Mouse (Mus musculus): Measurements from ENCODE around the gene Nrxn3. TPM values are rescaled to one million over a fixed set of nuclear protein-coding genes. Genes with fewer than 3 reads are reported as not detected.

Nrxn3 gene
- polyA plus RNA-seq, 1 experiment from 2014 or later: 1.0 TPM

GRCm38 (mm10) chr12:88952937-88953600 is 230.4 kb downstream of the Nrxn3 start:
- no peaks in the 10 kb centered on the region for H3K27me3 ChIP-seq
- no peaks in the 10 kb centered on the region for H3K4me1 ChIP-seq
- H3K9me3 ChIP-seq: no peaks in the 10 kb centered on the region
- no peaks in the 10 kb centered on the region for H3K36me3 ChIP-seq
- H3K9ac ChIP-seq: no peak overlapping the region
- 71% methylated on average over 7 of the region's 7 CpGs for WGBS
- ATAC-seq (ENCODE audit: low FRiP score, low read depth): no peak
- H3K4me3 ChIP-seq: no peak overlapping the region
- H3K27ac ChIP-seq: no peak overlapping the region
- H3K4me2 ChIP-seq (replicated peaks): no peak overlapping the region

GRCm38 (mm10) chr12:88953801-88954200 is 231.1 kb downstream of the Nrxn3 start:
- Histone ChIP-seq H3K4me3 (no peak overlapping the region), H3K4me1 (no peaks in the 10 kb centered on the region), H3K4me2 (replicated peaks) (no peak overlapping the region), H3K36me3 (no peaks in the 10 kb centered on the region), H3K9ac (no peak overlapping the region), H3K27me3 (no peaks in the 10 kb centered on the region), H3K9me3 (no peaks in the 10 kb centered on the region), H3K27ac (no peak overlapping the region)
- WGBS: 59% methylated on average over 4 of the region's 4 CpGs
- ATAC-seq (ENCODE audit: low FRiP score, low read depth): no peak

GRCm38 (mm10) chr12:88957431-88957830 is 234.8 kb downstream of the Nrxn3 start:
- Histone ChIP-seq H3K9me3 (no peaks in the 10 kb centered on the region), H3K27ac (no peak overlapping the region), H3K4me2 (replicated peaks) (no peak overlapping the region), H3K9ac (no peak overlapping the region), H3K27me3 (no peaks in the 10 kb centered on the region), H3K4me3 (no peak overlapping the region), H3K4me1 (no peaks in the 10 kb centered on the region), H3K36me3 (no peaks in the 10 kb centered on the region)
- WGBS: 68% methylated on average over 3 of the region's 3 CpGs
- no peak for ATAC-seq (ENCODE audit: low FRiP score, low read depth)

- Histone ChIP-seq H3K9me3 (no peaks in the 10 kb centered on the region), H3K27me3 (no peaks in the 10 kb centered on the region), H3K36me3 (no peaks in the 10 kb centered on the region), H3K9ac (no peak overlapping the region), H3K4me1 (no peaks in the 10 kb centered on the region), H3K27ac (no peak overlapping the region), H3K4me2 (replicated peaks) (no peak overlapping the region), H3K4me3 (no peak overlapping the region)
- 94% methylated on average over 1 of the region's 1 CpGs for WGBS
- ATAC-seq (ENCODE audit: low FRiP score, low read depth): no peak
Measured at GRCm38 (mm10) chr12:88960817-88961216, 238.1 kb downstream of the Nrxn3 start.

- Histone ChIP-seq H3K4me1 (no peaks in the 10 kb centered on the region), H3K36me3 (no peaks in the 10 kb centered on the region), H3K27ac (no peak overlapping the region), H3K9ac (no peak overlapping the region), H3K9me3 (no peaks in the 10 kb centered on the region), H3K4me2 (replicated peaks) (no peak overlapping the region), H3K4me3 (no peak overlapping the region), H3K27me3 (no peaks in the 10 kb centered on the region)
- no peak for ATAC-seq (ENCODE audit: low FRiP score, low read depth)
- WGBS: 87% methylated on average over 4 of the region's 4 CpGs
Measured at GRCm38 (mm10) chr12:88966329-88966728, 243.7 kb downstream of the Nrxn3 start.

- no peak overlapping the region for H3K4me2 ChIP-seq (replicated peaks)
- no peak for ATAC-seq (ENCODE audit: low FRiP score, low read depth)
- H3K9me3 ChIP-seq: no peaks in the 10 kb centered on the region
- no peak overlapping the region for H3K4me3 ChIP-seq
- no peaks in the 10 kb centered on the region for H3K4me1 ChIP-seq
- no peak overlapping the region for H3K27ac ChIP-seq
- no peak overlapping the region for H3K9ac ChIP-seq
- H3K36me3 ChIP-seq: no peaks in the 10 kb centered on the region
- H3K27me3 ChIP-seq: no peaks in the 10 kb centered on the region
- 70% methylated on average over 2 of the region's 2 CpGs for WGBS
Measured at GRCm38 (mm10) chr12:88976621-88977020, 253.9 kb downstream of the Nrxn3 start.

GRCm38 (mm10) chr12:88983688-88984330 is 261.1 kb downstream of the Nrxn3 start:
- no peak overlapping the region for H3K9ac ChIP-seq
- 27% methylated on average over 10 of the region's 10 CpGs for WGBS
- no peak overlapping the region for H3K27ac ChIP-seq
- H3K36me3 ChIP-seq: no peaks in the 10 kb centered on the region
- H3K9me3 ChIP-seq: no peaks in the 10 kb centered on the region
- peaks cover 13% of the 10 kb centered on the region for H3K4me1 ChIP-seq
- peak; percentile 73 for ATAC-seq (ENCODE audit: low FRiP score, low read depth)
- H3K4me3 ChIP-seq: no peak overlapping the region
- H3K4me2 ChIP-seq (replicated peaks): no peak overlapping the region
- H3K27me3 ChIP-seq: no peaks in the 10 kb centered on the region

- H3K4me3 ChIP-seq: no peak overlapping the region
- no peaks in the 10 kb centered on the region for H3K36me3 ChIP-seq
- no peaks in the 10 kb centered on the region for H3K27me3 ChIP-seq
- no peaks in the 10 kb centered on the region for H3K9me3 ChIP-seq
- no peak overlapping the region for H3K27ac ChIP-seq
- no peak overlapping the region for H3K4me2 ChIP-seq (replicated peaks)
- peak; percentile 51; the same call in 1 of the 2 replicates for ATAC-seq (ENCODE audit: low FRiP score, low read depth)
- peaks cover 13% of the 10 kb centered on the region for H3K4me1 ChIP-seq
- H3K9ac ChIP-seq: no peak overlapping the region
- 9% methylated on average over 8 of the region's 8 CpGs for WGBS
Measured at GRCm38 (mm10) chr12:88984375-88984774, 261.7 kb downstream of the Nrxn3 start.

GRCm38 (mm10) chr12:88984804-88985203 is 262.1 kb downstream of the Nrxn3 start:
- no peak overlapping the region for H3K4me2 ChIP-seq (replicated peaks)
- H3K36me3 ChIP-seq: no peaks in the 10 kb centered on the region
- H3K27me3 ChIP-seq: no peaks in the 10 kb centered on the region
- H3K9me3 ChIP-seq: no peaks in the 10 kb centered on the region
- ATAC-seq (ENCODE audit: low FRiP score, low read depth): no peak
- no peak overlapping the region for H3K9ac ChIP-seq
- peaks cover 13% of the 10 kb centered on the region for H3K4me1 ChIP-seq
- no peak overlapping the region for H3K4me3 ChIP-seq
- WGBS: 26% methylated on average over 5 of the region's 5 CpGs
- H3K27ac ChIP-seq: no peak overlapping the region

- no peak overlapping the region for H3K4me3 ChIP-seq
- no peak overlapping the region for H3K27ac ChIP-seq
- peaks cover 13% of the 10 kb centered on the region for H3K4me1 ChIP-seq
- 61% methylated on average over 4 of the region's 4 CpGs for WGBS
- no peaks in the 10 kb centered on the region for H3K36me3 ChIP-seq
- H3K4me2 ChIP-seq (replicated peaks): no peak overlapping the region
- H3K9ac ChIP-seq: no peak overlapping the region
- no peak for ATAC-seq (ENCODE audit: low FRiP score, low read depth)
- H3K27me3 ChIP-seq: no peaks in the 10 kb centered on the region
- no peaks in the 10 kb centered on the region for H3K9me3 ChIP-seq
Measured at GRCm38 (mm10) chr12:88987046-88987445, 264.4 kb downstream of the Nrxn3 start.

GRCm38 (mm10) chr12:88990753-88991152 is 268.1 kb downstream of the Nrxn3 start:
- Histone ChIP-seq H3K9ac (no peak overlapping the region), H3K4me2 (replicated peaks) (no peak overlapping the region), H3K27ac (no peak overlapping the region), H3K9me3 (no peaks in the 10 kb centered on the region), H3K36me3 (no peaks in the 10 kb centered on the region), H3K4me3 (no peak overlapping the region), H3K4me1 (no peaks in the 10 kb centered on the region), H3K27me3 (no peaks in the 10 kb centered on the region)
- 80% methylated on average over 5 of the region's 5 CpGs for WGBS
- no peak for ATAC-seq (ENCODE audit: low FRiP score, low read depth)

- H3K4me1 ChIP-seq: no peaks in the 10 kb centered on the region
- ATAC-seq (ENCODE audit: low FRiP score, low read depth): 0 out of 2 replicates have a peak, but pooled peaks have one; percentile 8
- H3K36me3 ChIP-seq: no peaks in the 10 kb centered on the region
- H3K4me2 ChIP-seq (replicated peaks): no peak overlapping the region
- no peaks in the 10 kb centered on the region for H3K9me3 ChIP-seq
- no peak overlapping the region for H3K4me3 ChIP-seq
- no peaks in the 10 kb centered on the region for H3K27me3 ChIP-seq
- no peak overlapping the region for H3K9ac ChIP-seq
- H3K27ac ChIP-seq: no peak overlapping the region
- 3% methylated on average over 2 of the region's 2 CpGs for WGBS
Measured at GRCm38 (mm10) chr12:88992141-88992540, 269.5 kb downstream of the Nrxn3 start.

- Histone ChIP-seq H3K36me3 (no peaks in the 10 kb centered on the region), H3K27ac (no peak overlapping the region), H3K9me3 (no peaks in the 10 kb centered on the region), H3K4me1 (no peaks in the 10 kb centered on the region), H3K4me3 (no peak overlapping the region), H3K9ac (no peak overlapping the region), H3K4me2 (replicated peaks) (no peak overlapping the region), H3K27me3 (no peaks in the 10 kb centered on the region)
- 84% methylated on average over 4 of the region's 4 CpGs for WGBS
- no peak for ATAC-seq (ENCODE audit: low FRiP score, low read depth)
Measured at GRCm38 (mm10) chr12:88993788-88994187, 271.1 kb downstream of the Nrxn3 start.
